Mouse (Mus musculus): ENCODE measurements around the gene Tfpt. TPM values are rescaled to one million over a fixed set of nuclear protein-coding genes. Genes with fewer than 3 reads are reported as not detected.

The Tfpt gene
- total and polyA plus RNA-seq, 2 experiments: 4.3 to 5.7 TPM

Other genes starting within 250 kb of the Tfpt start
- gene Cacng8, start 239.2 kb downstream of the Tfpt start, total RNA-seq (2014; rRNA removed): not detected in 2 replicates
- not detected in 2 replicates for gene Cacng8, start 239.2 kb downstream of the Tfpt start, polyA plus RNA-seq (2012; rRNA removed)
- 0.18 TPM in 1 of 2 replicates, not detected in the other for gene Cacng6, start 205.7 kb downstream of the Tfpt start, total RNA-seq (2014; rRNA removed)
- not detected in 2 replicates for gene Cacng6, start 205.7 kb downstream of the Tfpt start, polyA plus RNA-seq (2012; rRNA removed)
- not detected in 2 replicates for gene Tarm1, start 127.3 kb downstream of the Tfpt start, total RNA-seq (2014; rRNA removed)
- gene Tarm1, start 127.3 kb downstream of the Tfpt start, polyA plus RNA-seq (2012; rRNA removed): not detected in 2 replicates
- not detected in 2 replicates for gene Oscar, start 13.8 kb downstream of the Tfpt start, total RNA-seq (2014; rRNA removed)
- 0.05 TPM in 1 of 2 replicates, not detected in the other for gene Oscar, start 13.8 kb downstream of the Tfpt start, polyA plus RNA-seq (2012; rRNA removed)
- gene Ndufa3, start 12.6 kb downstream of the Tfpt start, total RNA-seq (2014; rRNA removed): 81.8 and 106 TPM in 2 replicates
- gene Ndufa3, start 12.6 kb downstream of the Tfpt start, polyA plus RNA-seq (2012; rRNA removed): 380 and 395 TPM in 2 replicates
- 7.9 and 9.3 TPM in 2 replicates for gene Prpf31, start 56 bp upstream of the Tfpt start, total RNA-seq (2014; rRNA removed)
- 9.5 and 13.0 TPM in 2 replicates for gene Prpf31, start 56 bp upstream of the Tfpt start, polyA plus RNA-seq (2012; rRNA removed)
- gene Cnot3, start 15.3 kb upstream of the Tfpt start, total RNA-seq (2014; rRNA removed): 4.2 and 6.4 TPM in 2 replicates
- 22.3 and 29.3 TPM in 2 replicates for gene Cnot3, start 15.3 kb upstream of the Tfpt start, polyA plus RNA-seq (2012; rRNA removed)
- gene Leng1, start 35.9 kb upstream of the Tfpt start, total RNA-seq (2014; rRNA removed): 4.0 and 5.3 TPM in 2 replicates
- 3.1 and 3.6 TPM in 2 replicates for gene Leng1, start 35.9 kb upstream of the Tfpt start, polyA plus RNA-seq (2012; rRNA removed)
- gene Tmc4, start 47.6 kb upstream of the Tfpt start, total RNA-seq (2014; rRNA removed): 1.8 and 2.6 TPM in 2 replicates
- 3.9 and 8.2 TPM in 2 replicates for gene Tmc4, start 47.6 kb upstream of the Tfpt start, polyA plus RNA-seq (2012; rRNA removed)
- 33.7 and 37.3 TPM in 2 replicates for gene Tsen34, start 62.9 kb upstream of the Tfpt start, total RNA-seq (2014; rRNA removed)
- 52.7 and 53.6 TPM in 2 replicates for gene Tsen34, start 62.9 kb upstream of the Tfpt start, polyA plus RNA-seq (2012; rRNA removed)
- gene Mboat7, start 63.6 kb upstream of the Tfpt start, total RNA-seq (2014; rRNA removed): 15.9 and 21.5 TPM in 2 replicates
- 49.3 and 58.3 TPM in 2 replicates for gene Mboat7, start 63.6 kb upstream of the Tfpt start, polyA plus RNA-seq (2012; rRNA removed)
- gene Rps9, start 74.1 kb upstream of the Tfpt start, total RNA-seq (2014; rRNA removed): 1,244 TPM in 2 replicates
- 433 and 505 TPM in 2 replicates for gene Rps9, start 74.1 kb upstream of the Tfpt start, polyA plus RNA-seq (2012; rRNA removed)
- gene Pirb, start 90.5 kb upstream of the Tfpt start, total RNA-seq (2014; rRNA removed): 2.4 and 4.1 TPM in 2 replicates
- gene Pirb, start 90.5 kb upstream of the Tfpt start, polyA plus RNA-seq (2012; rRNA removed): 1.6 and 5.1 TPM in 2 replicates
- 0.18 and 0.27 TPM in 2 replicates for gene Gm15448, start 195.8 kb upstream of the Tfpt start, total RNA-seq (2014; rRNA removed)
- 0.04 and 0.16 TPM in 2 replicates for gene Gm15448, start 195.8 kb upstream of the Tfpt start, polyA plus RNA-seq (2012; rRNA removed)
- 2.7 and 4.0 TPM in 2 replicates for gene Pira2, start 215.1 kb upstream of the Tfpt start, total RNA-seq (2014; rRNA removed)
- gene Pira2, start 215.1 kb upstream of the Tfpt start, polyA plus RNA-seq (2012; rRNA removed): 0.50 and 1.3 TPM in 2 replicates

Data from liver, adult 2 months (tissue).